Mouse (Mus musculus) heart, adult 2 months (tissue): Measurements from ENCODE around the gene Tjp3. TPM values are rescaled to one million over a fixed set of nuclear protein-coding genes. Genes with fewer than 3 reads are reported as not detected.
A peak's percentile ranks its signal among the peaks of the same experiment; 100 is the strongest.

Source experiments
- DNase-seq, 2 experiments: peaks; one replicate each; pipeline ENCODE4 v3.0.0; 2021
- H3K27ac ChIP-seq: fragments of 200-600 bp; 2 replicates; pipeline ENCODE4 v1.8.1; 2022
- H3K27me3 ChIP-seq: fragments of 200-500 bp; 2 replicates; pipeline ENCODE4 v1.6.1; 2012; ENCODE audit warnings: mild to moderate bottlenecking, low read length, inconsistent platforms, mixed read lengths; ENCODE audit not compliant: control insufficient read depth, insufficient read depth
- H3K36me3 ChIP-seq: fragments of 200-500 bp; 2 replicates; pipeline ENCODE4 v1.6.1; 2012; ENCODE audit warnings: low read length, inconsistent platforms; ENCODE audit not compliant: control insufficient read depth, insufficient read depth
- H3K4me1 ChIP-seq: fragments of 200-500 bp; 2 replicates; pipeline ENCODE4 v1.6.1; 2011; ENCODE audit warnings: low read length; ENCODE audit not compliant: control insufficient read depth, insufficient read depth
- H3K4me3 ChIP-seq: fragments of 200-600 bp; 2 replicates; pipeline ENCODE4 v1.8.1; 2022
- H3K79me2 ChIP-seq: fragments of 200-500 bp; replicated peaks from 2 replicates; pipeline ENCODE4 v1.6.1; 2012; ENCODE audit warnings: mild to moderate bottlenecking, inconsistent platforms, low read length, moderate library complexity, mixed read lengths; ENCODE audit not compliant: control insufficient read depth, insufficient read depth
- H3K9ac ChIP-seq: fragments of 200-500 bp; 2 replicates; pipeline ENCODE4 v1.6.1; 2012; ENCODE audit warnings: low read depth, mild to moderate bottlenecking, control low read depth, inconsistent platforms, low read length, mixed read lengths
- CTCF ChIP-seq: fragments of 200-600 bp; IDR thresholded peaks from 2 replicates; pipeline ENCODE4 v1.8.1; 2022; ENCODE audit warnings: antibody characterized with exemption, mild to moderate bottlenecking, moderate library complexity
- EP300 ChIP-seq: fragments of 200-500 bp; IDR thresholded peaks from 2 replicates; pipeline ENCODE4 v1.6.1; 2011; ENCODE audit warnings: low read depth, low read length, control low read depth; ENCODE audit not compliant: insufficient read depth
- POLR2A ChIP-seq: fragments of 200-500 bp; IDR thresholded peaks from 2 replicates; pipeline ENCODE4 v1.6.1; 2011; ENCODE audit warnings: mild to moderate bottlenecking, low read depth, low read length, control low read depth; ENCODE audit not compliant: insufficient read depth
- WGBS: fragments of 180-500 bp; shearing (Covaris S2); methylation state at CpG from one replicate; pipeline ENCODE4 v1.1.7; 2018; 5-methylcytosine and 5-hydroxymethylcytosine counted together
- intact Hi-C: fragments of 180-260 bp; cut with DNase I; formaldehyde crosslinking; loops from one replicate; pipeline ENCODE4 v1.15.1; 2025
- polyA plus RNA-seq: library from polyadenylated mRNA; depleted of rRNA; stranded (reverse); fragments of >200 nt; gene quantifications from 2 replicates; pipeline ENCODE4 v1.2.3, GENCODE M21; 2012
- total RNA-seq, 2 experiments: library from RNA; stranded (reverse); gene quantifications; 2 replicates each; pipeline ENCODE4 v1.2.3; 2021

Gene Tjp3
- total and polyA plus RNA-seq, 3 experiments: 0.78 TPM; not detected in 2

- Histone ChIP-seq H3K79me2 (no peaks in the 10 kb centered on the region), H3K4me3 (no peak within 1 kb of the TSS), H3K27me3 (peaks cover 11% of the 10 kb centered on the region; the same call in 1 of the 2 replicates), H3K27ac (no peak within 1 kb of the TSS), H3K4me1 (no peaks in the 10 kb centered on the region), H3K36me3 (no peaks in the 10 kb centered on the region), H3K9ac (no peak within 1 kb of the TSS)
- DNase-seq: peak in 1 of 2 experiments; percentile 44
- TF ChIP-seq EP300: no peak
- TF ChIP-seq POLR2A: no peak
- TF ChIP-seq CTCF: no peak
- intact Hi-C loops: no loop called here
- whole genome bisulfite sequencing: 11% methylated on average over 44 of the region's 44 CpGs
These were observed 38.7 kb downstream of the Tjp3 start, which contains the start of gene Matk for GRCm38 (mm10) chr10:81252424-81253419. Gene Matk (plus strand): TSS chr10:81252935.

DNA sequence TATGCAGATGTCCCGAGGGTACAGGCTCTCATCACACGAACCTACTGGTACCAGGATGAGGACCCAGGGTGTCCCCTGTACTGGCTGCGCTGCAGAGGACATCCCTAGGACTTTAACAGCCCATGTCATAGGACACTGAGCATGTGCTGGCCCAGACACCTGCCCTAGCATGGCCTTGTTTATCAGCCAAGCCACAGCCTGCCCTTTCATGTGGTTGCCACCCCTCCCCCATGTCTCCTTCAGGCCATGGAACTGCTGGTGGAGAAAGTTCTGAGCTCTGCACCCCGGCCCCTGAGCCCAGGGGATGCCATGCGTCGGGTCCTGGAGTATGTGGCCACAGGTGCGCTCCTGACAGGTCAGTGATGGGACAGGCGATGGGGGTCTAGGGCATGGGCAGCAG lies 41.9 kb downstream of the Tjp3 start:
- no peak overlapping the region for H3K9ac ChIP-seq
- no peak for TF ChIP-seq CTCF
- TF ChIP-seq POLR2A: no peak
- no peak for TF ChIP-seq EP300
- intact Hi-C loops: no loop called here
- H3K79me2 ChIP-seq: no peaks in the 10 kb centered on the region
- DNase-seq: no peak
- H3K27ac ChIP-seq: no peak overlapping the region
- peaks cover 4% of the 10 kb centered on the region; the same call in 1 of the 2 replicates for H3K27me3 ChIP-seq
- WGBS: 85% methylated on average over 8 of the region's 8 CpGs
- no peaks in the 10 kb centered on the region for H3K4me1 ChIP-seq
- no peak overlapping the region for H3K4me3 ChIP-seq
- no peaks in the 10 kb centered on the region for H3K36me3 ChIP-seq

- Histone ChIP-seq H3K36me3 (no peaks in the 10 kb centered on the region), H3K27ac (no peak overlapping the region), H3K9ac (no peak overlapping the region), H3K4me3 (no peak overlapping the region), H3K4me1 (no peaks in the 10 kb centered on the region), H3K27me3 (peaks cover 3% of the 10 kb centered on the region; the same call in 1 of the 2 replicates), H3K79me2 (no peaks in the 10 kb centered on the region)
- WGBS: 92% methylated on average over 2 of the region's 2 CpGs
- TF ChIP-seq CTCF (no peak), EP300 (no peak)
- intact Hi-C loops: no loop called here
- DNase-seq: no peak
These were observed 43.6 kb downstream of the Tjp3 start for GRCm38 (mm10) chr10:81247804-81248203.

DNA sequence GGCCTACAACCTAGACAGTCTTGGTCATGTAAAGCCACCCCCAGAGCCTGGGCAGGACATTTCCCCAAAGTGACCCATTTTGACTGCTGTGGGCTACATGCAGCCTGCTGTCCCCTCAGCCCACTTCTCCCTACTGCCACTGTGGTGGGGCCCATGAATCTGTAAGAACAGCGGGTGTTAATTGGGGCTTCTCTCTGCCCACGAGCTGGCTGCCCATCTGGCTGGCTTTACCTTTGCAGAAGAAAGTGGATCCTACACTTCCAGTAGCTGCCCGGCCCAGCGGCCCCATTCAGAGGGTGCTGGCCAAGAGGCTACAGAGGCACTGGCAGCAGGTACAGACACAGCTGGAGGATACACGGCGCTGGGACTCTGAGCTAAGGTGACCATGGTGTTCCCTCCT lies 46.2 kb downstream of the Tjp3 start:
- Histone ChIP-seq H3K27me3 (no peaks in the 10 kb centered on the region), H3K9ac (no peak overlapping the region), H3K4me1 (no peaks in the 10 kb centered on the region), H3K79me2 (no peaks in the 10 kb centered on the region), H3K4me3 (no peak overlapping the region), H3K36me3 (no peaks in the 10 kb centered on the region), H3K27ac (no peak overlapping the region)
- WGBS: 94% methylated on average over 6 of the region's 6 CpGs
- intact Hi-C loops: no loop called here
- no peak for DNase-seq
- TF ChIP-seq CTCF (no peak), EP300 (no peak), POLR2A (no peak)

DNA sequence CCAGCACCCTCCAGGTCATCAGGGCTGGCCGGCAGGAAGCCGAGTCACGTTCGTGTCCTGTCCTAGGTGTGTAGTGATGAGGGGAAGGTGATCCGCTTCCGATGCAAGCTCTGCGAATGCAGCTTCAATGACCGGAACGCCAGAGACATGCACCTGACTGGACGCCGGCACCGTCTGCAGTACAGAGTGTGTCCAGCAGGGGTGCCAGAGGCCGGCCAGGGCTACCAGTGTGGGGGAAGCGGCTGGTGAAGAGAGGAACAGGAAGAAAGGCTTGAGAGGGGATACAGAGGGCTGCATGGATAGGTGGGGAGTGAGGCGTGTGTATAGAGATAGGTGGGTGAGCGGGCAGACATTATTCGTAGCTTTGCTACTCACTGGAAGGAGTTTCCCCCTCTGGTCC lies 46.8 kb downstream of the Tjp3 start:
- TF ChIP-seq EP300 (0 out of 2 replicates have a peak, but pooled peaks have one; percentile 50), CTCF (0 out of 2 replicates have a peak, but pooled peaks have one; percentile 100), POLR2A (no peak)
- WGBS: 10% methylated on average over 17 of the region's 17 CpGs
- Histone ChIP-seq H3K4me1 (no peaks in the 10 kb centered on the region), H3K27me3 (peaks cover 5% of the 10 kb centered on the region; the same call in 1 of the 2 replicates), H3K27ac (no peak overlapping the region), H3K4me3 (no peak overlapping the region), H3K79me2 (no peaks in the 10 kb centered on the region), H3K36me3 (no peaks in the 10 kb centered on the region), H3K9ac (no peak overlapping the region)
- intact Hi-C loops: no loop called here
- DNase-seq: peak; percentile 68 to 86

GRCm38 (mm10) chr10:81244146-81244545 lies 47.2 kb downstream of the Tjp3 start:
- Histone ChIP-seq H3K27me3 (peaks cover 5% of the 10 kb centered on the region; the same call in 1 of the 2 replicates), H3K36me3 (no peaks in the 10 kb centered on the region), H3K4me1 (no peaks in the 10 kb centered on the region), H3K79me2 (no peaks in the 10 kb centered on the region), H3K27ac (no peak overlapping the region), H3K4me3 (no peak overlapping the region), H3K9ac (no peak overlapping the region)
- intact Hi-C loops: no loop called here
- DNase-seq: no peak
- WGBS: 79% methylated on average over 4 of the region's 4 CpGs
- TF ChIP-seq CTCF (no peak), POLR2A (no peak), EP300 (no peak)
